Comparison of ENCODE assay signal across 20 mouse cellular contexts in genomic region chr6:89081624-89082300, GRCm38 (mm10).
"Had no signal": no experiment of that assay in that cellular context is flagged by ENCODE, and none has a peak within 500 bp of the region (broad histone marks: within the 10 kb centered on the region; RNA-seq: fewer than 3 reads in every experiment).

No protein-coding gene starts in this region.

- H3K4me1 ChIP-seq: limb, embryonic 10.5 days; limb, embryonic 13.5 days; liver, embryonic 12.5 days; liver, embryonic 15.5 days; midbrain, embryonic 12.5 days; midbrain, embryonic 15.5 days; neural tube, embryonic 12.5 days; neural tube, embryonic 15.5 days had no signal

- H3K27ac ChIP-seq: layer of hippocampus, adult 2 months; limb, embryonic 10.5 days; limb, embryonic 13.5 days; liver, embryonic 12.5 days; liver, embryonic 15.5 days; macrophage; midbrain, embryonic 12.5 days; midbrain, embryonic 15.5 days; neural tube, embryonic 12.5 days; neural tube, embryonic 15.5 days had no signal

- H3K4me2 ChIP-seq: limb, embryonic 13.5 days; liver, embryonic 12.5 days; liver, embryonic 15.5 days; lung, embryonic 14.5 days; midbrain, embryonic 12.5 days; midbrain, embryonic 15.5 days; neural tube, embryonic 12.5 days; neural tube, embryonic 15.5 days had no signal

- H3K9me3 ChIP-seq: limb, embryonic 10.5 days; limb, embryonic 13.5 days; liver, embryonic 12.5 days; liver, embryonic 15.5 days; midbrain, embryonic 12.5 days; midbrain, embryonic 15.5 days; neural tube, embryonic 12.5 days; neural tube, embryonic 15.5 days had no signal

- H3K27me3 ChIP-seq: limb, embryonic 13.5 days; liver, embryonic 12.5 days; liver, embryonic 15.5 days; midbrain, embryonic 12.5 days; midbrain, embryonic 15.5 days; neural tube, embryonic 12.5 days; neural tube, embryonic 15.5 days had no signal

- H3K9ac ChIP-seq: limb, embryonic 13.5 days; liver, embryonic 12.5 days; liver, embryonic 15.5 days; lung, embryonic 14.5 days; midbrain, embryonic 12.5 days; midbrain, embryonic 15.5 days; neural tube, embryonic 12.5 days; neural tube, embryonic 15.5 days had no signal

- ATAC-seq: inflammation-experienced regulatory T-cells, adult 6 months; intestine, embryonic 16.5 days; liver, embryonic 12.5 days; midbrain, embryonic 15.5 days had no signal

- H3K36me3 ChIP-seq: limb, embryonic 10.5 days; limb, embryonic 13.5 days; liver, embryonic 12.5 days; liver, embryonic 15.5 days; midbrain, embryonic 12.5 days; midbrain, embryonic 15.5 days; neural tube, embryonic 12.5 days; neural tube, embryonic 15.5 days had no signal

- H3K4me3 ChIP-seq: layer of hippocampus, adult 2 months; limb, embryonic 10.5 days; limb, embryonic 13.5 days; liver, embryonic 12.5 days; liver, embryonic 15.5 days; midbrain, embryonic 12.5 days; midbrain, embryonic 15.5 days; neural tube, embryonic 12.5 days; neural tube, embryonic 15.5 days had no signal

- DNase-seq: kidney, adult 18-20 months; kidney, adult 9 months; kidney, postnatal 14 days; liver; lung, embryonic 14.5 days; thymus, adult 2 months; thymus, postnatal 14 days; thymus, postnatal 4 days had no signal
